In the genomic region with DNA sequence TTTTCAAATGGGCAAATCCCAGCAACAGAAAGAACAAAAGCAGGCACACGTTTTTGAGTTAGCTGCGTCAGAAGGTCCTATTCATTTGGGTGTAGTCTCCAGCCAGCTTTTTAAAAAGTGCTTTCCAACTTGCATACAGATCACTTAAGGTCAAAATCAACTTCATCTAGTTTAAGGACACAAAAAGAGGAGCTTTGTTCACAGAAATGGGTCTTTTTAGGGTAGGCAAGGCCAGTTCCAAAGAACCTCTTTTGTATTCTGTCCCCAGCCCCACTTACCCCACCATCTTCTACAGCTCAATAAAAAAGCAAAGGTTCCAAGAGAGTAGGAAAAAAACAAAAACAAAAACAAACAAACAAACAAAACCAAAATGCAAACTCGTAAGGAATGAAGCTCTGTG, we compare ENCODE assay signal across 15 mouse cellular contexts. TPM values are rescaled to one million over a fixed set of nuclear protein-coding genes. Genes with fewer than 3 reads are reported as not detected.
"Had no signal": no experiment of that assay in that cellular context is flagged by ENCODE, and none has a peak within 500 bp of the region (broad histone marks: within the 10 kb centered on the region; RNA-seq: fewer than 3 reads in every experiment).

No protein-coding gene starts in this region.

- H3K4me3 ChIP-seq: limb, embryonic 10.5 days; myocyte; neural tube, embryonic 12.5 days; stomach, embryonic 15.5 days had no signal

- H3K4me2 ChIP-seq: liver, embryonic 11.5 days; lung, embryonic 14.5 days; midbrain, embryonic 11.5 days; neural tube, embryonic 12.5 days; stomach, embryonic 15.5 days had no signal

- H3K9ac ChIP-seq: lung, embryonic 14.5 days; neural tube, embryonic 12.5 days; stomach, embryonic 15.5 days had no signal

- H3K27ac ChIP-seq: limb, embryonic 10.5 days; neural tube, embryonic 12.5 days; stomach, embryonic 15.5 days had no signal

- H3K9me3 ChIP-seq: limb, embryonic 10.5 days; neural tube, embryonic 12.5 days; stomach, embryonic 15.5 days had no signal

- ATAC-seq: intestine, postnatal 0 days had no signal

- H3K27me3 ChIP-seq: neural tube, embryonic 12.5 days; stomach, embryonic 15.5 days had no signal

- H3K4me1 ChIP-seq: limb, embryonic 10.5 days; neural tube, embryonic 12.5 days; stomach, embryonic 15.5 days had no signal

- DNase-seq: kidney, adult 8-10 months; kidney, postnatal 25 days; lung, embryonic 14.5 days; lung, postnatal 10 days; lung, postnatal 4 days; right cerebral cortex, postnatal 14 days; thymus, postnatal 36 days had no signal

RNA-seq across cellular contexts. Expression of a gene that starts 32.3 kb away (rescaled TPM):
- total RNA-seq: megakaryocyte, adult 5-6 weeks had no signal
- polyA plus RNA-seq: liver, embryonic 11.5 days; lung, embryonic 14.5 days had no signal
